Mouse (Mus musculus): Measurements from ENCODE around the gene Rfx1. TPM values are rescaled to one million over a fixed set of nuclear protein-coding genes. Genes with fewer than 3 reads are reported as not detected.

The Rfx1 gene
- 8.5 and 9.2 TPM in 2 replicates for polyA plus RNA-seq (2016; fragmentation: Nextera tagmentation; extraction: Ambion mirVana)

- H3K27me3 ChIP-seq (ENCODE audit: insufficient read depth, poor library complexity, severe bottlenecking), result no peaks in the 10 kb centered on the region
These were observed at the start of gene Rfx1 for GRCm38 (mm10) chr8:84066291-84066930. Gene Rfx1, plus strand, starts transcription at chr8:84066834.

GRCm38 (mm10) chr8:84019738-84020137, 46.9 kb upstream of the Rfx1 start:
- peaks cover 29% of the 10 kb centered on the region for H3K4me1 ChIP-seq (replicated peaks)
- peaks cover 5% of the 10 kb centered on the region; the same call in 1 of the 2 replicates for H3K9me3 ChIP-seq
- no peak for DNase-seq (ENCODE audit: low spot score)
- H3K27ac ChIP-seq, result no peak overlapping the region
- H3K36me3 ChIP-seq, result no peaks in the 10 kb centered on the region
- 87% methylated on average over 9 of the region's 9 CpGs for WGBS
- peaks cover 70% of the 10 kb centered on the region for H3K27me3 ChIP-seq (ENCODE audit: insufficient read depth, poor library complexity, severe bottlenecking)
- H3K4me3 ChIP-seq, result no peak overlapping the region

More at GRCm38 (mm10) chr8:84066291-84066930, at the start of gene Rfx1:
- under 1% methylated on average over 51 of the region's 51 CpGs for WGBS
- H3K4me1 ChIP-seq (replicated peaks), result peaks cover 42% of the 10 kb centered on the region
- H3K36me3 ChIP-seq, result no peaks in the 10 kb centered on the region
- H3K9me3 ChIP-seq, result no peaks in the 10 kb centered on the region
- H3K4me3 ChIP-seq, result peak within 1 kb of the TSS; percentile 85
- H3K27ac ChIP-seq, result peak within 1 kb of the TSS; percentile 92
- DNase-seq (ENCODE audit: low spot score), result peak; percentile 99

GRCm38 (mm10) chr8:84021096-84021495, 45.5 kb upstream of the Rfx1 start, which contains the start of gene Palm3:
Gene Palm3, plus strand, starts transcription at chr8:84021471.
- H3K9me3 ChIP-seq, result peaks cover 1% of the 10 kb centered on the region; the same call in 1 of the 2 replicates
- 7% methylated on average over 18 of the region's 18 CpGs for WGBS
- peaks cover 74% of the 10 kb centered on the region for H3K27me3 ChIP-seq (ENCODE audit: insufficient read depth, poor library complexity, severe bottlenecking)
- H3K4me1 ChIP-seq (replicated peaks), result peaks cover 37% of the 10 kb centered on the region
- H3K36me3 ChIP-seq, result no peaks in the 10 kb centered on the region
- H3K4me3 ChIP-seq, result peak within 1 kb of the TSS; percentile 29
- DNase-seq (ENCODE audit: low spot score), result peak; percentile 30
- peak within 1 kb of the TSS; percentile 19 for H3K27ac ChIP-seq

GRCm38 (mm10) chr8:84021569-84021968, 45.1 kb upstream of the Rfx1 start:
- peak overlapping the region; percentile 19 for H3K27ac ChIP-seq
- no peaks in the 10 kb centered on the region for H3K9me3 ChIP-seq
- no peak for DNase-seq (ENCODE audit: low spot score)
- H3K27me3 ChIP-seq (ENCODE audit: insufficient read depth, poor library complexity, severe bottlenecking), result peaks cover 78% of the 10 kb centered on the region
- peak overlapping the region; percentile 29 for H3K4me3 ChIP-seq
- WGBS, result 44% methylated on average over 12 of the region's 12 CpGs
- H3K4me1 ChIP-seq (replicated peaks), result peaks cover 42% of the 10 kb centered on the region
- H3K36me3 ChIP-seq, result no peaks in the 10 kb centered on the region

GRCm38 (mm10) chr8:84023085-84023484, 43.5 kb upstream of the Rfx1 start:
- no peak overlapping the region for H3K4me3 ChIP-seq
- H3K27me3 ChIP-seq (ENCODE audit: insufficient read depth, poor library complexity, severe bottlenecking), result peaks cover 88% of the 10 kb centered on the region
- no peaks in the 10 kb centered on the region for H3K36me3 ChIP-seq
- peaks cover 53% of the 10 kb centered on the region for H3K4me1 ChIP-seq (replicated peaks)
- WGBS, result 58% methylated on average over 5 of the region's 5 CpGs
- no peak overlapping the region for H3K27ac ChIP-seq
- no peak for DNase-seq (ENCODE audit: low spot score)
- H3K9me3 ChIP-seq, result no peaks in the 10 kb centered on the region

- peaks cover 90% of the 10 kb centered on the region for H3K27me3 ChIP-seq (ENCODE audit: insufficient read depth, poor library complexity, severe bottlenecking)
- no peak overlapping the region for H3K4me3 ChIP-seq
- no peaks in the 10 kb centered on the region for H3K36me3 ChIP-seq
- H3K27ac ChIP-seq, result no peak overlapping the region
- H3K4me1 ChIP-seq (replicated peaks), result peaks cover 58% of the 10 kb centered on the region
- WGBS, result 67% methylated on average over 1 of the region's 1 CpGs
- DNase-seq (ENCODE audit: low spot score), result no peak
- no peaks in the 10 kb centered on the region for H3K9me3 ChIP-seq
These were observed 43.0 kb upstream of the Rfx1 start for GRCm38 (mm10) chr8:84023631-84024030.

- H3K4me1 ChIP-seq (replicated peaks), result peaks cover 58% of the 10 kb centered on the region
- DNase-seq (ENCODE audit: low spot score), result peak; percentile 76
- H3K4me3 ChIP-seq, result no peak overlapping the region
- H3K36me3 ChIP-seq, result no peaks in the 10 kb centered on the region
- H3K9me3 ChIP-seq, result no peaks in the 10 kb centered on the region
- H3K27me3 ChIP-seq (ENCODE audit: insufficient read depth, poor library complexity, severe bottlenecking), result peaks cover 95% of the 10 kb centered on the region
- 12% methylated on average over 10 of the region's 10 CpGs for WGBS
- H3K27ac ChIP-seq, result no peak overlapping the region
These were observed 42.5 kb upstream of the Rfx1 start for GRCm38 (mm10) chr8:84024171-84024570.

- no peaks in the 10 kb centered on the region for H3K36me3 ChIP-seq
- DNase-seq (ENCODE audit: low spot score), result peak; percentile 77
- peaks cover 79% of the 10 kb centered on the region for H3K27me3 ChIP-seq (ENCODE audit: insufficient read depth, poor library complexity, severe bottlenecking)
- no peaks in the 10 kb centered on the region for H3K9me3 ChIP-seq
- H3K4me1 ChIP-seq (replicated peaks), result peaks cover 57% of the 10 kb centered on the region
- H3K27ac ChIP-seq, result peak overlapping the region; percentile 81
- WGBS, result under 1% methylated on average over 41 of the region's 41 CpGs
- peak overlapping the region; percentile 63 for H3K4me3 ChIP-seq
These were observed 40.8 kb upstream of the Rfx1 start for GRCm38 (mm10) chr8:84025863-84026262.

- no peak overlapping the region for H3K27ac ChIP-seq
- H3K27me3 ChIP-seq (ENCODE audit: insufficient read depth, poor library complexity, severe bottlenecking), result peaks cover 63% of the 10 kb centered on the region
- no peak overlapping the region for H3K4me3 ChIP-seq
- WGBS, result 11% methylated on average over 10 of the region's 10 CpGs
- DNase-seq (ENCODE audit: low spot score), result no peak
- H3K4me1 ChIP-seq (replicated peaks), result peaks cover 42% of the 10 kb centered on the region
- no peaks in the 10 kb centered on the region for H3K9me3 ChIP-seq
- no peaks in the 10 kb centered on the region for H3K36me3 ChIP-seq
These were observed 39.2 kb upstream of the Rfx1 start for GRCm38 (mm10) chr8:84027449-84027848.

GRCm38 (mm10) chr8:84029272-84029671, 37.4 kb upstream of the Rfx1 start:
- no peak overlapping the region for H3K27ac ChIP-seq
- no peaks in the 10 kb centered on the region for H3K36me3 ChIP-seq
- peaks cover 29% of the 10 kb centered on the region for H3K4me1 ChIP-seq (replicated peaks)
- no peaks in the 10 kb centered on the region for H3K9me3 ChIP-seq
- DNase-seq (ENCODE audit: low spot score), result no peak
- no peak overlapping the region for H3K4me3 ChIP-seq
- H3K27me3 ChIP-seq (ENCODE audit: insufficient read depth, poor library complexity, severe bottlenecking), result peaks cover 59% of the 10 kb centered on the region
- 89% methylated on average over 5 of the region's 5 CpGs for WGBS

- Histone ChIP-seq H3K27me3 (ENCODE audit: insufficient read depth, poor library complexity, severe bottlenecking) (peaks cover 42% of the 10 kb centered on the region), H3K9me3 (no peaks in the 10 kb centered on the region), H3K27ac (no peak overlapping the region), H3K4me1 (replicated peaks) (0 out of 2 replicates have a peak, but pooled peaks cover 6% of the 10 kb centered on the region), H3K4me3 (no peak overlapping the region), H3K36me3 (no peaks in the 10 kb centered on the region)
- 81% methylated on average over 4 of the region's 4 CpGs for WGBS
- DNase-seq (ENCODE audit: low spot score), result no peak
These were observed 33.9 kb upstream of the Rfx1 start for GRCm38 (mm10) chr8:84032777-84033176.

- H3K4me3 ChIP-seq, result no peak overlapping the region
- no peak for DNase-seq (ENCODE audit: low spot score)
- H3K4me1 ChIP-seq (replicated peaks), result peaks cover 16% of the 10 kb centered on the region
- no peak overlapping the region for H3K27ac ChIP-seq
- peaks cover 77% of the 10 kb centered on the region for H3K27me3 ChIP-seq (ENCODE audit: insufficient read depth, poor library complexity, severe bottlenecking)
- H3K9me3 ChIP-seq, result no peaks in the 10 kb centered on the region
- H3K36me3 ChIP-seq, result no peaks in the 10 kb centered on the region
- 83% methylated on average over 5 of the region's 5 CpGs for WGBS
These were observed 28.6 kb upstream of the Rfx1 start for GRCm38 (mm10) chr8:84038015-84038414.

GRCm38 (mm10) chr8:84039050-84039449, 27.6 kb upstream of the Rfx1 start:
- Histone ChIP-seq H3K36me3 (no peaks in the 10 kb centered on the region), H3K4me3 (no peak overlapping the region), H3K27me3 (ENCODE audit: insufficient read depth, poor library complexity, severe bottlenecking) (peaks cover 78% of the 10 kb centered on the region), H3K4me1 (replicated peaks) (peaks cover 19% of the 10 kb centered on the region), H3K27ac (no peak overlapping the region), H3K9me3 (no peaks in the 10 kb centered on the region)
- peak; percentile 84 for DNase-seq (ENCODE audit: low spot score)
- WGBS, result 15% methylated on average over 5 of the region's 5 CpGs
